Mouse (Mus musculus) embryo, embryonic 9.5 days (tissue): ENCODE data around the gene Mansc4.

Source experiments
- DNase-seq: peaks from one replicate; pipeline ENCODE4 v3.0.0-alpha.2; 2017; ENCODE audit errors: extremely low spot score

Gene Mansc4

DNA sequence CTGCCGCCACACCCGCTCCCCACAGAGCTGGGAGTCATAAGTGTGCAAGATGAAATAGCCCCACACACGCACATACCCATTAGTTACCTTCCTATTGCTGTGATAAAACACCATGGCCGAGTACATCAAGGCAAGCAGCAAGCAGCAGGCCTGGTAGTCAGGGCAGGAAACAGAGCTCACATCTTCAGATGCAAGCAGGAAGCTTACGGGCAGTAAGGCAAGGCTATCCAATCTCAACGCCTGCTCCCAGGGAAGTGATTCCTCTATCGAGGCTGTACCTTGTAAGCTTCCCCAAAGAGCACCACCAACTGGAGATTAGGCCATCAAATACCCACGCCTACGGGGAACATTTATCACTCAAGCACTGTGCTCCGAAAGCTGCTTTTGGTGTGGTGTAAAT lies 6.9 kb downstream of the Mansc4 start:
- DNase-seq, result no peak

DNA sequence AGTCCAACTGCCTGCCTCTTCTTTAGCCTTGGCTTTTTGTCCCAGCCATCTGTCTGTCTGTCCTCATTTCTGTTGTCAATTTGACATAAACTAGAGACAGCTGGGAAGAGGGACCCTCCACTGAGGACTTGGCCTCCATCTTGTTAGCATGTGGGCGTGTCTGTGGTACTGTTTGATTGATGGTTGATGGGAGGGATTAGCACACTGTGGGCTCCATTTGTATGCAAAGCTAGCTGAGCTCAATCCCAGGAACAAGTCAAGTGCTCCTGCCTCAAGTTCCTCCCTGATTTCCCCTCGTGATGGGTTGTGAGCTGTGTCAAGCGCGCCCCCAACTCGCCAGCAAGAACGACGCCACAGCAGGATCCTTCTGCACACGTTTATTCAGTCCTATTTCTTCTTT lies 10.0 kb downstream of the Mansc4 start:
- DNase-seq, result no peak

DNA sequence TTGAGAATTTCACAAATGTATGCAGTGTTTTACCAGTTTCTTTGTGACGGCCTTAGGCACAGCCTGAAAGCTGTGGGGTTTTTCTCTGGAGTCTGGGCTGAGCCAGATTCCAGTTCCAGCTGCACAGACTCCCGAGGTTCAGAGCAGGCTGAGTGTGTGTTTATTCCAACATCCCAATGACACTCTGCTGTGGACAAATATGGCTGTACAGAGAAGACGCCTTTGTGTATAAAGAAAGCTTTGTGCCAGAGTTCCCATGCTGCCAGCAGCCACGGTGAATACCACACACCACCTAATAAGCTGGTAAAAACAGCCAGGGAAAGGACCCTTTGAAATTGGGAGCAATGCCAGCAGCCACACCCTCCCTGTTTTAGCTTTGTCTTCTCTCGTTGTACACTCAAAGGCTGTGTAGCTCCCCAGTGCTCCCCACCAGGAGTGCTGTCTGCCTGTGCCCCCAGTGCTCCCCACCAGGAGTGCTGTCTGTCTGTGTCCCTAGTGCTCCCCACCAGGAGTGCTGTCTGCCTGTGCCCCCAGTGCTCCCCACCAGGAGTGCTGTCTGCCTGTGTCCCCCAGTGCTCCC lies 10.9 kb downstream of the Mansc4 start:
- DNase-seq, result no peak

DNA sequence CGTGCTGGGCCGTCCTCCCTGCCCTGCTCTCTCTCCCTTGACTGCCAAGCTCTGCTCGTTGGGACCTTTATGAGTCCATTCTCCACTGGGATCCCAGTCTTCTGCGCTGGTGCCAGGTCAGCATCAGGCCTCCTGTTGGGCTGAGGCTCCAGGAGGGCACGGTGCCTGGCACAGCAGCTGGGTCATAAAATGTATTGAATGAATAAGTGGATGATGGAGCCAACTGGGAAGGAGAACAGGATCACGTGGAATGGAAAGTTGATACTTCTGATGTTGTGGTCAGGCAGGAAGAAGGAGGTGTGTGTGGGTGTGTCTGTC lies 21.9 kb downstream of the Mansc4 start:
- no peak for DNase-seq

DNA sequence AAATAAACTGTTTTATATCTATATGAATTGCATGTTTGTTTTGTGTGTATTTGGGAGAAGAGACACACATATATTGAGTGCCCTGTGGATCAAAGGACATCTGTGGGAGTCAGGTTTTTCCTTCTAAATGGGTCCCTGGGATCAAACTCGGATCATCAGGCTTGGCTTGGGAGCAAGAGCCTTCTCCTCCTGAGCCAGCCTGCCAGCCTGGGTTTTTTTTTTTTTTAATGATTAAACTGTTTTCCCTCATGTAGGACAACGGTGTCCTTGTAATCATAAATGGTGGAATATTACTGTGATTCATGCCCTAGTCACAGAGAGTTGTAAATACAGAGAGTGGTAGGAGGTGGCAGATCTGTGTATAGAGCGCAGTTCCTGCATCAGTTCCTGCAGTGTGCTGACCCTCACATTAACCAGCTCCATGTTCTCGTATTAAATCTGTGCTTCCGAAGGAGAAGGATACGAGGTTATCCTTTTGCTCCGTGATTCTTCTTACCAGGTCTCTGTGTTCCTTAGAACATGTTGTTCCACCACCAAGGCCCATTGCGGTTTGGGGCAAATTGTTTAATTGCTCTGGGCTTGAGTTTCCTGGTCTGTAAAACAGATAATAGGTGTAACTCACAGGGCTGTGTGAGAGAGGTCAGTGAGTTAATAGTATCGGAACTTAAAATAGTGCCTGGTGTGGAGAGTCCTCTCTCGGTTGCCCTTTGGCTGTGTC lies 22.4 kb downstream of the Mansc4 start:
- no peak for DNase-seq

DNA sequence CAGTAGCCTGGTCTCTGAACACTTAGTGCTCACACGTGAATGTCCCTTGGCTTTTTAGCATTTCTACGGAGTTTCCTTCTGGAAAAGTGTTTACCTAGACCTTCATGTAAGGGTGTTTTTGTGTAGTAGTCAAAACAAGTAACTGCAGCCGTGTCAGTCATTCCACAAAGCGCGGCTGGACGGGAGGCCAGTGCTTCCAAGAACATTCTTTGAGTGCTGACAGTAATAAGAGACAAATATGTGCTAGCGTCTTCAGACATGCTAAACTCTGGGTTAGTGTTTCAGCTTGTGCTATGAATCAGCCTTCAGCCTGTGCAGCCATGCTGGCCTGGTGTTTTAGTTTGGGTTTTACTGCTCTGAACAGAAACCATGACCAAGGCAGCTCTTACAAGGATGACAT lies 24.1 kb downstream of the Mansc4 start:
- no peak for DNase-seq

DNA sequence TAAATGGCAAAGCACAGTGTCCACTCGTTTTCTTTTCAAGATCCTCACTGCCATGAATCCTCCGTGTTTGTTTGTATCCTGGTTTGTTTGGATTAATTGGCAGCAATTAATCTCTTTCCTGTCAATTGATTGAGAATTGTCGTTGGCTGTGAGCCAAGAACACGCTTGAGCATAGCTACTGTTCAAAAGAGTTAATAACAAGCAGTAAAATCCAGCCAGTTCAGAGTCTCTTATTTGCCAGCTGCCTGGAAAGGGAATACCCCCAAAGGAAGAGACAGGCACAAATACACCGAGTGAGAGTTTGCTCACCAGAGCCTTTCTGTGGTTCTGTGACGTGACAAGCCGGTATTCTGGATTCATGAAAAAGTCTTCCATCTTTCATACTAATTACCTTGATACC lies 24.8 kb downstream of the Mansc4 start:
- DNase-seq, result no peak

DNA sequence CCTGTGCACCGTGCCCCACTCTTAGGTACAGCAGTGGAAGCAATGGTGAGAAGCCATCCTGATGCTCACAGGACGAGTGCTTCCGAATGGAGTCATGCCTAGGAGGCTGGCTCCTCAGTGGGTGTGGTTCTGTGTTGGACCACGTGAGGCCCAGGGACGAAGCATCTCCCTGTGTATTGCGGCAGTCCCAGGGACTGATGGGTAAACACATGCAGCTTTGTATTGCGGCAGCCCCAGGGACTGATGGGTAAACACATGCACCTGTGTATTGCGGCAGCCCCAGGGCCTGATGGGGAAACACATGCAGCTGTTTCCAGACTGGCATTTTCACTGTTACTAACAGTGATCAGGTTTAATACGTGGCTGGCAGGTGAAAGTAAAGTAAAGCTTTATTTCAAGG lies 25.2 kb downstream of the Mansc4 start:
- no peak for DNase-seq

DNA sequence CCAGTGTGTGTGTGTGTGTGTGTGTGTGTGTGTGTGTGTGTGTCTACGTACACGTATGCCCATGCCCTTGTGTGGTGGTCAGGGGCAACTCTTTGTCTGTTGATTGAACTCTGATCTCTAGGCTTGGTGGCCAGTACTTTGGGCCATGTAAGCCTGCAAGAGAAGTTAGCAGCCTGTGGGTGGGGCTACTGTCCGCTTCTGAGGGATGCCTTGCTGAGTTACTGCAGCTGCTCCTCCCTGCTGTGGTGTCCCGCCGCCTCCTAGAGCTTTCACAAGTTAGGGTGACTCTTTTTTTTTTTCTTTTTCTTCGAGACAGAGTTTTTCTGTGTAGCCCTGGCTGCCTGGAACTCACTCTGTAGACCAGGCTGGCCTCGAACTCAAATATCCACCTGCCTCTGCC lies 27.5 kb downstream of the Mansc4 start:
- no peak for DNase-seq

DNA sequence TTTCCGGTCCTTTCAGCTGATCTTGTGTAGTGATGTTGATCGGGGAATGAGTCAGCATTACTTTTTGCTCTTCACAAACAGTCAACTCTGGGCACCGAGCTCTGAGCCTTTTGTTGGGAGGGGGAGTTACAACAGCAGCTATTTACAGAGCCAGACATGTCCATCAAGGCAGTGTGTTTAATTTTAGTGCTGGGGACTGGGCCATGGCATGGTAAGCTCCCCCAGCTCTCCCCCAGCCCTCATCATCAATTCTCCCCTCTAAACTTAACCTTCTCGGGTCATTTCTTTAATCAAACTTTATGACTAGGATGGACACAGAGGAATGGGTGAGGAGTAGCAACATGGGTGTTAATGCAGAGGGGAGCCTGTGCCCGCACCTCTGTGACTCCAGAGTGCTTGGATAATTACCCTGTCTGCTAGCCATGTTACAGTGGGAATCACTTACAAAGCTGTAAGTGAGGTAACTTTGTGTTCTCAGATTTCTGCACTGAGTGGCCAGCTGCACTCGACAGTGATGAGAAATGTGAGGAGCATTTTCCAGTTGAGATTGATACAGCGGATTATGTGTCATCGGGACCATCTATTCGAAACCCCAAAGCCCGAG lies 31.4 kb downstream of the Mansc4 start:
- DNase-seq, result no peak

DNA sequence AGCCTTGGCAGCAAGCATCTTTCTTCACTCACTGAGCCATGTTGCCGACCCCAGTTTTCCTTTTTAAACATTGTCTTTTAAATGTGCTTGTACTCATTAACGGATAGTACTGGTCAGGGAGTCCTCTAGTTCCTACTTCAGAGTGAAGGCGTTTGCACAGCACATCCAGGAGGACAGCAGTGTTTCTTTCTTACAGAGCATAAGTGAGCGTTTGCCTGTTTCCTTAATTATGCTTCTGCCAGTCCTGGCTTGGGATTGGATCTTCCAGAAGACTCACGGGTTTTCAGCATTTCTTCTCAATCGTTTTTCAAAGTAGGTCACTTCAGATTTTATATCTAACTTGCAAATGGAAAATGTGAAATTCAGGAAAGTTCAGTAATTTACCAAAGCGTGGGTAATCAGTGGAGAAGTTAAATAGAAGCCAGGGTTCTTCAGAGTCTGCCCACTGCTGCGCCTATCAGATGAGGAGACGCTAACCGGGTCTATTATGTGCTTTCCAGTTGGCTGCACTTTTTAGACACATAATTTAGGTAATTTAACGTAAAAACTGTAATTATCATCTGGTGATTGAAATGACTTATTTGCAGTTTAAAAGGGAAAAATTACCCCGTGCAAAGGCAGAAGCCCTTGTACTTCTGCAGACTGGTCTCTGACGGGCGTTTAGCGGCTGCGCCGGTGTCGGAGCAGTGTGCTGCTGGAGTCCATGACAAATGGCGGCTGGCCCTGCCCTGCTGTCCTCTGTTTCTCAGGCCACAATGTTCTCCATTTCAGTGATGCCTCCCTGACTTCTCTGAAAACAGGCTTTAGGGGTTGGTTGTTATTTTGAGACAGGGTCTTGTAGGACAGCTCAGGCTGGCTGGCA lies 32.8 kb downstream of the Mansc4 start:
- no peak for DNase-seq

DNA sequence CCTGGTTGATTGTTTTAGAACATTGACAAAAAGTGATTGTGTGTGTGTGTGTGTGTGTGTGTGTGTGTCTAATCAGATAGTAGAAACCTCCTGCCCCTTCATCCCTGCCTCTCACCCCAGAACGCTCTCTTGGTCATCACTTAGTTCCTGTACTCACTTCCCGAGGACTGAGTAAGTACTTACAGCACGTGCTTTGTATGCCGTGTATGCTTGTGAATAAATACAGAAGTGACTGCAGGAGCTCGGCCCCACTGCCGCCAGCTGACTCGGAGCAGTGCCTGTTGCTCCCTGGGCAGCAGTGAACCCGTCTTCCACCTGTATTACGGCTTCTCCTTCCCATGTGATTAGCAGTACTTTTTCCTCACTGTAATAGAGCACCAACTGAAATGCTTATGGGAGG lies 34.4 kb downstream of the Mansc4 start:
- no peak for DNase-seq

DNA sequence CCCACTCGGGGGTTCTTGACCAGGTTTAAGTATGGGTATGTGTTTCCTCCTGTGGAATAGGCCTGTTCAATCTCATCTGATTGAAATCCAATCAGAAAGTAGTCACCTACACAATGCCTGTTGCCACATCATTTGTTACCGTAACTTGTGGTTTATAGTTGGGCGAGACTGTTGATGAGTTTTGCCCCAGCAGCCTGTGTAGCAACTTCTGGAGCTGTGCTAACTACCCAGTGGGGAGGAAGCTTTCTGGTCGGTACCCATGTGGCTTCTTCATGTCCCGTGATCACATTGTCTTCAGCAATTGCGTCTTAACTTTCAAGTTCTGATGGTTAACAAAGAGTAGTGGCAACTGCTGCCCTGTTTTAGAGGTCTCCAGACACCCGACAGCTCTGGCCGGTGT lies 35.2 kb downstream of the Mansc4 start:
- DNase-seq, result no peak

DNA sequence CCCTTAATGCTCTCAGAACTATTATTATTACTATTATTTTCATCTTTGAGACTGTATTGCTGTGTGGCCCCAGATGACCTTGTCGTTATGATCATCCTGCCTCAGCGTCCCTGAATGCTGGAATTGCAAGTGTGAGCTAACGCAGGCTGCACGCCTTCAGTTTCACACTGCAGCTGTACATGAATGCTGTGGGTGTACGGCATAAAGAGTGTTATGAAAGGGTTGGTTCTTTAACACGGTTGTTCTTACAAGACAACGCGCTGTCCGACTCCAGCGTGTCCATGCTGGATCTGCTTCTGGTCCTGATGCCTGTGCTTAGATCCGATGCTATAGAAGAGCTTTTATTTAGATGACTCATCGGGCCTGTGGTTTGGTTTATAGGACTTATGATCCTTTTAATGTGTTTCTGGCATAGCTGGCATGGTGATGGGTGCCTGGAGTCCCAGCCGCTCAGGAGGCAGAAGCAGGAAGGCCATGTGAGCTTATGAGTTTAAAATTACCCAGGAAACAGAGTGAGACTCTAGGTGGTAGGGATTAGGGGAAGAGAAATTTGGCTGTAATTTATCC lies 37.5 kb downstream of the Mansc4 start:
- DNase-seq, result no peak

DNA sequence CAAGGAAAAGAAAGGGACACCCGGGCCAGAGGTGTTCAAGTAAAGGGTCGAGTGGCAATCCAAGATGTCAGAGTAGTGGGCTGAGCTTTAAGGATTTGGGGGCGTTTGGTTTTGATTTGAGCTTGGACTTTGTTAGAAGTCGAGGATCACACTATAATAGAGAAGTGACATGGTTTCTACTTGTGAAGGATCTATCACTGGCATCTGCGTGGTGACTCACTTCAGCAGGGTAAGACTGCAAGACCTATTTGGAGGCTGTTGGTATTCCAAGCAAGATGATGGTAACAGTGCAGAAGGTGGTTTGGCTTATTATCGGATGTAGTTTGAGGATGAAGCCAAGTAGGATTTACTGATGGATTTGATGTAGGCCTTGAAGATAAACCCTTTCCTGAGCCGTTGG lies 43.2 kb downstream of the Mansc4 start:
- peak; percentile 1 for DNase-seq

DNA sequence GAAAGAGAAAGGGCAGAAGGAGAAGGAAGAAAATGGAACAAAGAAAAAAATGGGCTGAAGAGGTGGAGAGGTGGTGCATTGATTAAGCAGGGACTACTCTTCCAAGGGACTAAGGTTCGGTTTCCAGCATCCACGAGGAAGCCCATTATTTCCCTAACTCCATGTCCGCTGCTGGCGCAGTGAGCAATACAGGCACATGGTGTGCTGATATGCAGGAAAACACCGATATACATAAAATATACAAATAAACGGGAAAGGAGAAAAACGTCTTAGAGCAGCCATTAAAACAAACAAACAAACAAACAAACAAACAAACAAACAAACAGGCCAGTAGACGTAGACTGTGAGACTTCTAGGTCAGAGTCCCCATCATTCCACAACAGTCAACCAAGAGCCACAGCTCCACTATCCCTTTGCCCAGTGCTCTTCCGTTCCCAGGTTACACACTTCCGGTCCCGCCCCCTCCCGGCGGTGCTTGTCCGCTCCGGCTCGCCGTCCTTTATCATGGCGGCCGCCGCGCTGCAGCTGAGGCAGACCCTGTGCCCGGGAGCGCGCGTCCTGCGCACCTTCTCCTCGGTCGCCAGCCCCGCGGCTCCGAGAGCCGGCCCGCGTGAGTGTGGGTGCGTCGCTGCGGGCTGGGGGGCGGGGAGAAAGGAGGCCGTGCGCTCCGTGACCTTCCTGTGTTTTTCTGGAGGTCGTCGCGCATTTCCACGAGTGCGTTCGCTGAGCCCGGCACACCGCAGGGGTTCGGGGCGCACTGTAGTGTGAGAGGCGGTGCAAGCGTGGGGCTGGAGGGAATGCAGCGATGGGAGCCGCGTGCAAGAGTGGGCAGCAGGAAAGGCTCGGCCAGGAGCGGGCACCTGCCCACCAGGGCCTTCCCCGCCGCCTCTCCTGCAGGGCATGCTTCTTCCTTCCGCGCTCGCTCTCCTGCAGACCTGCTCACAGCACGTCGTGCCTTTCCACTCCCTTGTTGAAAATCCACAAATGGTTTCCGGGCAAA lies 44.2 kb downstream of the Mansc4 start, which contains the start of gene Mrps35:
Gene Mrps35, plus strand, starts transcription at position 474 of the 1,000 bp plus-strand sequence.
- peak; percentile 90 for DNase-seq

DNA sequence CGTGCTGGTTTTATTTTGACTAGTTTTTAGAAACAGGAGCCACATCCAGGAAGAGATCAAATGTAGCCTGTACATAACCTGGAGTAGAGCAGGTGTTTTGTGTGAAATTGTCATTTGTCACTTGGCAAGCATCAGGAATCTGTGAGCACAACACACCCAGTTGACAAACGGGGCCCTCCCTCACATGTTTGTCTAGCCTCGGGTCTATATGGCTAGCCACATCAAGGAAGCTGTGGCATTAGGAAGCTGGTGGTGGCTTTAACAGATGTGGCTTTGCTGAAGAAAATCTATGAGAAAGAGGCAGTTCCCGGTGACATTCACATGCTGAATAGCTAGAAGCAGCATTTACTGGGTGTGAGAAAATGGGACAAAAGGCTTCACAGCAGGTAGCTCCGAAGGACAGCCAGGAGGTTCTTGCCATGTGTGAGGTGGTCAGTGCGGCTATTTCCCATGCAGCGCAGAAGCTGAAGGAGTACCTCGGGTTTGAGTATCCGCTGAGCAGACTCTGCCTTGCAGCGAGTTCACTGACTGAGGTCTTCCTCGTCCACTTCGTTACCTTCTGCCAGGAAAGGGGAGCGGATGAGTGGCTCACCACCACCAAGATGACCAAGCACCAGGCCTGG lies 54.4 kb downstream of the Mansc4 start, which contains the start of gene Rep15:
Gene Rep15, plus strand, starts transcription at position 282 of the 623 bp plus-strand sequence.
- peak; percentile 3 for DNase-seq

DNA sequence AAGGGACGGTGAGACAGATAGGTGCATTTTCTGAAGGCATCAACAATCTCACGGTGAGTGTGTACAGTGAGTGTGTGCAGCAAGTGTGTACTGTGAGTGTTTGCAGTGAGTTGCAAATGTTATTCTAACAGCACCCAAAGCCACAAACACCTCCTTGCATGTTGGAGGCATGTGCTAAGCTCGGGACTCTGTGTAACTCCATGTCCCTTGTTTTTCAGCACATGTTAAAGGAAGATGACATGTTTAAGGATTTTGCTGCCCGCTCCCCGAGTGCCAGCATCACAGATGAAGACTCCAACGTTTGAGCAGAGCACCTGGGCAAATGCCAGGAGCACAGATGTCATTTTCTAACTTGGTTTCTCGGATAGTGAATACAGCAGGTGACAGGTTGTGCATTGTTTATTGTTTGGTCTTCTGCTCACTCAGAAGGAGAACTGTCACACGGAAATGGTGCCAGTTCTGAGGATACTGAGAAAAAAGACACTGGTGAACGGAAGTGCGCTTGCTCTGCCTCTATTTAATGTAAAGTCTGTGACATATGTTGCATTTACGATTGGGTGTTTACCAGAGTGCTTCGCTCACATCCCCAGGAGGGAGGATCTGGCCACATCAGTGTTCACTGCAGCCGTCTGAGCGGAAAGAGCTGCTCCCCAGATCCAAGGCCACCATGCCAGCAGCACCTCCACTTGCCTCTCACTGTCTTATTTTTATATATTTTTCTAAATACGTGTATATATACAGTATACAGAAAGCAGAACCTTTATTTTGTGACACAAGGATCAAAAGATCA lies 56.5 kb downstream of the Mansc4 start:
- DNase-seq, result no peak

DNA sequence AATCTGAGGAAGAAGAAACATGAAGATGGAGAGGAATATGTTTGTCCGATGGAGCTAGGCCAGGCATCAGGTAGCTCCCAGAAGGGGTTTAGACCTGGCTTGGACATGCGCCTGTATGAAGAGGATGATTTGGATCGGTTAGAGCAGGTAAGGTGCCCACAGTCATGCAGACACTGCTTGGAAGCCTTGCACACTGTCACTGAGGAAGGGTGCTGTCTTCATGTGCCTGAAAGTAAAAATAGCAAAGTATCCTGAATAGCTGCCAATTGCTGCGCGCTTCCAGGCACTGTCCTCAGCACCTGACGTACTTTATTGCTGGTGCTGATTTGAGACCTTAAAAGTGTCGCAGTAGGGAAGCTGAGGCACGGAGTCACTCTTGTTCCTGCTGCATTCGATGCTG lies 57.2 kb downstream of the Mansc4 start:
- no peak for DNase-seq

DNA sequence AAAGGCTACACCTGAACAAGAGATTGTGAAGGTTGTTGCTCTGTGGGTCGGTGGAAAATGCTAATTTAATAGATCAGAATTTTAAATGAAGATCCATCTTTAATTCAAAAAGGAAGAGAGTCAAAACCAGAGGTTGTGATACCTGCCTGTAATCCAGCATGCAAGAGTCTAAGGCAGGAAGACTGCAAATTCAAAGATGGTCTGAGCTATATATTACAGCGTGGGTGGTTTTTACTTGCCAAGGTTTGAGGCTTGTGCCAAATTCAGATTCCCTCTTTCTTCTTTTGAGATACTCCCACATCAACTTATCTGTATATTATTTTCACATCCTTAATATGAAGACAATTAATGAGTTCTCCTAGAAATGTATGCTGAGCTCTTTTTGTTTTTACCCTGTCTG lies 58.4 kb downstream of the Mansc4 start:
- DNase-seq, result no peak
